Mouse (Mus musculus) stomach, embryonic 15.5 days (tissue): ENCODE measurements around the gene Ddx55. TPM values are rescaled to one million over a fixed set of nuclear protein-coding genes. Genes with fewer than 3 reads are reported as not detected.

ENCODE experiments used
- ATAC-seq: fragments of 200-750 bp; cut with Nextera tagmentation; 2 replicates; pipeline ENCODE4 v1.8.0; 2017; ENCODE audit warnings: low read depth, moderate number of reproducible peaks, moderate TSS enrichment; ENCODE audit not compliant: insufficient read depth, low FRiP score
- H3K27ac ChIP-seq: fragments of 300-500 bp; sonication (generic); 2 replicates; pipeline ENCODE4 v1.5.1; 2015; ENCODE audit warnings: mild to moderate bottlenecking, inconsistent platforms
- H3K27me3 ChIP-seq: fragments of 300-500 bp; sonication (generic); replicated peaks from 2 replicates; pipeline ENCODE4 v1.6.1; 2015; ENCODE audit warnings: inconsistent platforms
- H3K36me3 ChIP-seq: fragments of 300-500 bp; sonication (generic); 2 replicates; pipeline ENCODE4 v1.6.1; 2015; ENCODE audit warnings: inconsistent platforms
- H3K4me1 ChIP-seq: fragments of 300-500 bp; sonication (generic); 2 replicates; pipeline ENCODE4 v1.6.1; 2015; ENCODE audit warnings: inconsistent platforms
- H3K4me2 ChIP-seq: fragments of 300-500 bp; sonication (generic); 2 replicates; pipeline ENCODE4 v1.6.1; 2015; ENCODE audit warnings: mild to moderate bottlenecking, inconsistent platforms
- H3K4me3 ChIP-seq: fragments of 300-500 bp; sonication (generic); replicated peaks from 2 replicates; pipeline ENCODE4 v1.5.1; 2015; ENCODE audit warnings: inconsistent platforms
- H3K9ac ChIP-seq: fragments of 300-500 bp; sonication (generic); 2 replicates; pipeline ENCODE4 v1.6.1; 2015; ENCODE audit warnings: inconsistent platforms
- H3K9me3 ChIP-seq: fragments of 300-500 bp; sonication (generic); 2 replicates; pipeline ENCODE4 v1.6.1; 2016; ENCODE audit warnings: inconsistent platforms
- WGBS: fragments of 180-500 bp; shearing (Covaris S2); methylation state at CpG from one replicate; pipeline ENCODE4 v1.1.7; 2015; 5-methylcytosine and 5-hydroxymethylcytosine counted together
- polyA plus RNA-seq: library from polyadenylated mRNA; unstranded; fragments of >200 nt; fragmentation: Nextera tagmentation; extraction: Ambion mirVana; gene quantifications from 2 replicates; pipeline ENCODE4 v1.2.1, GENCODE M21; 2015

Gene Ddx55
- polyA plus RNA-seq, 1 experiment from 2014 or later, result 14.1 TPM

DNA sequence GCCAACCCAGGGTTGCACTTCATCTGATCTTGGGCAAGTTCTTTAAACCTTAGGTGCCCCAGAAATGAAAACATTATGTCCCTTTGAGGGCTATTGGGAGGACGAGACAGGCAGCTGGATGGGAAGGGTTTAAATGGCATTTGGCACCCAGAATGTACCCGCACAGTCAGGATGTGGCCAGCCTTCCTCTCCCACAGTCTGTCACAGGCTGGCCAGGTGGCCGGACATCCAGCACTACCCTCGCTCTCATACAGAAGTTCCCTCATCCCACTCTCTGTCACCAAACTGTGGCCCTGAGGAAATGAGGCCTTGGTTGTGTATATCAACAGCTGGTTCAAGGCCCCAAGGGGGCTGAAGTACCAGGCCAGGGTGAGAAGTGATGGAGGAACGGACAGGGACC is 27.7 kb upstream of the Ddx55 start:
- Histone ChIP-seq H3K9me3 (no peaks in the 10 kb centered on the region), H3K4me1 (peaks cover 19% of the 10 kb centered on the region), H3K9ac (no peak overlapping the region), H3K27me3 (no peaks in the 10 kb centered on the region), H3K4me3 (no peak overlapping the region), H3K36me3 (peaks cover 6% of the 10 kb centered on the region), H3K27ac (no peak overlapping the region), H3K4me2 (no peak overlapping the region)
- no peak for ATAC-seq
- 88% methylated on average over 5 of the region's 5 CpGs for WGBS

DNA sequence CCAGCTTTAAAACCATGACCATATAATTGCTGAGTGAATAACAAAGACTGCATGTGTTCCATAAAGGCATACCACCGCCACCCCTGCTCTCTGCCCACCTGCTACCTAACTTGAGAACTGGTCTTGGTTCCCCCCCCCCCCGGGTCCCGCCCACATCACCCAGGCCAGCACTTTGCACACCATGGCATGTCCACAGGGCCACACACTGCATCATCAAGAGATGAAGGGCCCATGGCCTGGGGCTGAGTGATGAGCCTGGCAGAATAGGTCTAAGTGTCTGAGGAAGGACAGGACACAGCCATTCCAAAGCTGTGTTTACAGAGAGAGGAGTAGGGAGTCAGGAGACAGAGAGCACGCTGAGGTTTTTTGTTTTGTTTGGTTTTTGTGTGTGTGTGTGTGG is 24.3 kb upstream of the Ddx55 start:
- no peak overlapping the region for H3K9ac ChIP-seq

DNA sequence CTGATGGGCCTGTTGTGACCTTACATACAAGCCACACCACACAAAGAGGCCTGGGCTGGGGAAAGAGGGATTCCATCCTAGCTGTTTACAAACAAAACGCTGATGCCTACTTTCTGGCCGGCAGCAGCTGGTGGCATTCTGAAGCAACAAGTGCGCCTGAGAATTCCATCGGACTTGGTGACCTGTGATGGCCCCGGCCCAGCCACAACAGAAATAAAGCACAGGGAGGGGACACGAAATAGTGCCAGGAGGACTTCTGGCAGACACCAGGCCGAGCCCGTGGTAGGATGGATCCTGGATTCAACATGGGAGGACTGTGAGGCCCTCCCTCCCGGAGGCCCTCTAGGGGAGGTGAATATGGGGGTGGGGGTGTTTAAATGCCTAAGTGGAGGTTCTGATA is 23.9 kb upstream of the Ddx55 start:
- peak overlapping the region; percentile 80 for H3K4me3 ChIP-seq
- WGBS, result 22% methylated on average over 9 of the region's 9 CpGs

More for the DNA sequence above, 24.3 kb upstream of the Ddx55 start:
- H3K4me2 ChIP-seq, result peak overlapping the region; percentile 81
- H3K27me3 ChIP-seq, result no peaks in the 10 kb centered on the region
- H3K9me3 ChIP-seq, result no peaks in the 10 kb centered on the region
- 54% methylated on average over 4 of the region's 4 CpGs for WGBS
- H3K27ac ChIP-seq, result no peak overlapping the region
- ATAC-seq, result no peak
- no peaks in the 10 kb centered on the region for H3K36me3 ChIP-seq
- peaks cover 35% of the 10 kb centered on the region for H3K4me1 ChIP-seq
- no peak overlapping the region; the same call in 1 of the 2 replicates for H3K4me3 ChIP-seq

GRCm38 (mm10) chr5:124529191-124529651 is 23.4 kb upstream of the Ddx55 start:
- H3K27ac ChIP-seq, result peak overlapping the region; percentile 10; the same call in 1 of the 2 replicates
- no peak for ATAC-seq
- no peaks in the 10 kb centered on the region for H3K27me3 ChIP-seq
- peak overlapping the region; percentile 80 for H3K4me3 ChIP-seq
- H3K9me3 ChIP-seq, result no peaks in the 10 kb centered on the region
- peak overlapping the region; percentile 81 for H3K4me2 ChIP-seq
- H3K4me1 ChIP-seq, result peaks cover 35% of the 10 kb centered on the region
- no peaks in the 10 kb centered on the region for H3K36me3 ChIP-seq
- WGBS, result 20% methylated on average over 8 of the region's 8 CpGs
- 0 out of 2 replicates have a peak overlapping the region, but pooled peaks have one; percentile 6 for H3K9ac ChIP-seq

More for the DNA sequence above, 23.9 kb upstream of the Ddx55 start:
- H3K27ac ChIP-seq, result peak overlapping the region; percentile 10; the same call in 1 of the 2 replicates
- no peak for ATAC-seq
- no peaks in the 10 kb centered on the region for H3K36me3 ChIP-seq
- H3K27me3 ChIP-seq, result no peaks in the 10 kb centered on the region
- H3K9me3 ChIP-seq, result no peaks in the 10 kb centered on the region
- H3K9ac ChIP-seq, result 0 out of 2 replicates have a peak overlapping the region, but pooled peaks have one; percentile 6
- peak overlapping the region; percentile 81 for H3K4me2 ChIP-seq
- H3K4me1 ChIP-seq, result peaks cover 35% of the 10 kb centered on the region

- H3K36me3 ChIP-seq, result no peaks in the 10 kb centered on the region
- 42% methylated on average over 8 of the region's 8 CpGs for WGBS
- peak overlapping the region; percentile 81 for H3K4me2 ChIP-seq
- H3K9ac ChIP-seq, result no peak overlapping the region
- H3K27me3 ChIP-seq, result no peaks in the 10 kb centered on the region
- no peak for ATAC-seq
- no peak overlapping the region for H3K27ac ChIP-seq
- no peaks in the 10 kb centered on the region for H3K9me3 ChIP-seq
- peak overlapping the region; percentile 80 for H3K4me3 ChIP-seq
- peaks cover 35% of the 10 kb centered on the region for H3K4me1 ChIP-seq
Measured at GRCm38 (mm10) chr5:124529697-124530096, 23.0 kb upstream of the Ddx55 start.

GRCm38 (mm10) chr5:124530655-124531582 is 21.7 kb upstream of the Ddx55 start, which contains the start of gene Rilpl1:
Gene Rilpl1 (minus strand): TSS chr5:124531391.
- H3K9ac ChIP-seq, result peak within 1 kb of the TSS; percentile 54
- H3K4me1 ChIP-seq, result peaks cover 35% of the 10 kb centered on the region
- peak within 1 kb of the TSS; percentile 73 for H3K27ac ChIP-seq
- H3K4me2 ChIP-seq, result peak within 1 kb of the TSS; percentile 81
- peak within 1 kb of the TSS; percentile 80 for H3K4me3 ChIP-seq
- WGBS, result under 1% methylated on average over 92 of the region's 96 CpGs
- peak; percentile 77 for ATAC-seq
- no peaks in the 10 kb centered on the region for H3K27me3 ChIP-seq
- no peaks in the 10 kb centered on the region for H3K9me3 ChIP-seq
- no peaks in the 10 kb centered on the region for H3K36me3 ChIP-seq

- ATAC-seq, result peak; percentile 6; the same call in 1 of the 2 replicates
- Histone ChIP-seq H3K27ac (peak overlapping the region; percentile 73), H3K4me1 (peaks cover 36% of the 10 kb centered on the region), H3K36me3 (no peaks in the 10 kb centered on the region), H3K4me2 (peak overlapping the region; percentile 81), H3K9me3 (no peaks in the 10 kb centered on the region), H3K27me3 (no peaks in the 10 kb centered on the region), H3K9ac (peak overlapping the region; percentile 54), H3K4me3 (peak overlapping the region; percentile 80)
- WGBS, result 15% methylated on average over 14 of the region's 14 CpGs
Measured at GRCm38 (mm10) chr5:124531583-124531930, 21.1 kb upstream of the Ddx55 start.

- WGBS, result 24% methylated on average over 7 of the region's 7 CpGs
- H3K4me1 ChIP-seq, result peaks cover 41% of the 10 kb centered on the region
- H3K27me3 ChIP-seq, result no peaks in the 10 kb centered on the region
- H3K4me2 ChIP-seq, result 0 out of 2 replicates have a peak overlapping the region, but pooled peaks have one; percentile 13
- H3K27ac ChIP-seq, result peak overlapping the region; percentile 76
- H3K9me3 ChIP-seq, result no peaks in the 10 kb centered on the region
- no peak overlapping the region for H3K4me3 ChIP-seq
- ATAC-seq, result no peak
- no peak overlapping the region for H3K9ac ChIP-seq
- no peaks in the 10 kb centered on the region for H3K36me3 ChIP-seq
Measured at GRCm38 (mm10) chr5:124532451-124532850, 20.2 kb upstream of the Ddx55 start.

DNA sequence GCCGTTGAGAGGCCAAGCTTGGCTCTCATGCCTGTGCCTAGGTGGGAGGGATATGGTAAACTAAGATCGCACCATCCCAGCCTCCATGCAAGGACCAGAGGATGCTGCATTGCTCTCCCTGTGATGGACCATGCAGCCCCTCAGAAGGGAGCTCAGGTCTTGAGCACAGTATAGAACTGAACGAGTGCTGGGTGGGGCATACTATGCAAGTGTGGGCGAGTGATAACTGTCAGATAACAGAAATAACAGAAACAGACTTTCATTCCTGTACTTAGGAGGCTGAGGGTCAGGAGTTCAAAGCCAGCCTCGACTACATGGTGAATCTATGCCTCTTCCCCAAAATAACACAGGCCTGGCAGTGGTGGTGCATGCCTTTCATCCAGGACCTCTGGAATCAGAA is 17.6 kb upstream of the Ddx55 start:
- H3K4me2 ChIP-seq, result no peak overlapping the region
- H3K27ac ChIP-seq, result no peak overlapping the region
- H3K4me1 ChIP-seq, result peaks cover 24% of the 10 kb centered on the region
- H3K4me3 ChIP-seq, result no peak overlapping the region
- H3K9me3 ChIP-seq, result no peaks in the 10 kb centered on the region
- no peak overlapping the region for H3K9ac ChIP-seq
- WGBS, result 67% methylated on average over 5 of the region's 5 CpGs
- no peaks in the 10 kb centered on the region for H3K36me3 ChIP-seq
- ATAC-seq, result no peak
- H3K27me3 ChIP-seq, result no peaks in the 10 kb centered on the region

- H3K4me2 ChIP-seq, result peak overlapping the region; percentile 54
- ATAC-seq, result no peak
- H3K9ac ChIP-seq, result no peak overlapping the region
- WGBS, result 4% methylated on average over 17 of the region's 17 CpGs
- H3K4me1 ChIP-seq, result peaks cover 19% of the 10 kb centered on the region
- H3K36me3 ChIP-seq, result no peaks in the 10 kb centered on the region
- no peaks in the 10 kb centered on the region for H3K9me3 ChIP-seq
- H3K27ac ChIP-seq, result peak overlapping the region; percentile 61; the same call in 1 of the 2 replicates
- peak overlapping the region; percentile 17 for H3K4me3 ChIP-seq
- no peaks in the 10 kb centered on the region for H3K27me3 ChIP-seq
Measured at GRCm38 (mm10) chr5:124536776-124537175, 15.9 kb upstream of the Ddx55 start.

DNA sequence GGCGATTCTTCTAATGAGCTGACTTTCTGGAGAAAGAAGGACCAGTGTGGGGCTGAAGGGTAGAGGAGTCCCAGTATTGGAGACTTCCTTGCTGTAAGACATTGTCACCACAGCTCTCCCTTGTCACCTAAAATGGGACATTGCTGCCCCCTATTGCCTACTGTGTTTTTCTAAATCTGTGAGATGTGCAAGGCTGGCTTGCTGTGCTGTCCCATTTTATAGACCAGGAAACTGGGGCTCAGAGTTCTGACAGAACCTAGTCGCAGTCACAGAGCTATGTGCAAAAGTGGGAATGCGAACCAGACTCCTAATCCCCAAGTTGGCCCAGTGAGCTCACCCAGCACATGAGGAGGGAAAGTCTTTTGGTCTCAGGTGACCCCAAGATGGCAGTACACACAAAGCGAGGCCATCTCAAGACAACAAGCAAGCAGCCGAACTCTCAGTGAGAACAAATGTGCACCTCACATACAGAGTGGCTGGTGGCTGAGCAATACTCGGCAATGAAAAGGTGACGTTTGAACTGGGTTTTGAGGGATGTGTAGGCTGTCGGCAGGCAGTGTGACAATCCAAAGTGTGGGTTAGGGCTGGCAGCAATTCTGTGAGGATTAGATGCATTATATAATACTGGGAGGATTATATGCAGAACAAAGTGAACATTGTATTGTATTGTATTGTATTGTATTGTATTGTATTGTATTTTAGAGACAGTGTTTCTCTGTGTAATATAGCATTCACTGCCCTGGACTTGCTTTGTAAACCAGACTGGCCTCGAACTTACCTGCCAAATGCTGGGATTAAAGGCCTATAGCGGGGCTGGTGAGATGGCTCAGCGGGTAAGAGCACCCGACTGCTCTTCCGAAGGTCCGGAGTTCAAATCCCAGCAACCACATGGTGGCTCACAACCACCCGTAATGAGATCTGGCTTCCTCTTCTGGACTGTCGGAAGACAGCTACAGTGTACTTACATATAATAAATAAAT is 13.6 kb upstream of the Ddx55 start:
- no peak for ATAC-seq
- 79% methylated on average over 16 of the region's 16 CpGs for WGBS
- H3K9ac ChIP-seq, result no peak overlapping the region
- peaks cover 17% of the 10 kb centered on the region for H3K4me1 ChIP-seq
- H3K9me3 ChIP-seq, result no peaks in the 10 kb centered on the region
- H3K4me2 ChIP-seq, result no peak overlapping the region
- no peaks in the 10 kb centered on the region for H3K27me3 ChIP-seq
- peaks cover 2% of the 10 kb centered on the region for H3K36me3 ChIP-seq
- H3K27ac ChIP-seq, result no peak overlapping the region
- H3K4me3 ChIP-seq, result no peak overlapping the region
